Mouse (Mus musculus) leukemia stem cell, adult 10-12 weeks (primary cell): Measurements from ENCODE around the gene Lca5l. TPM values are rescaled to one million over a fixed set of nuclear protein-coding genes. Genes with fewer than 3 reads are reported as not detected.

Source experiments
- polyA plus RNA-seq: library from polyadenylated mRNA; stranded (reverse); fragments of >175 nt; gene quantifications from 2 replicates; pipeline ENCODE4 v1.2.3, GENCODE M21; 2012; ENCODE audit warnings: low replicate concordance

Lca5l gene
- polyA plus RNA-seq, result 0.06 TPM in 1 of 2 replicates, not detected in the other

GRCm38 (mm10) chr16:96191531-96192506, at the start of gene Lca5l:
Gene Lca5l (minus strand): TSS chr16:96192271.

GRCm38 (mm10) chr16:96235366-96235970, 43.4 kb upstream of the Lca5l start, which contains the start of gene B3galt5:
Gene B3galt5 (plus strand): TSS chr16:96235801.

GRCm38 (mm10) chr16:96199913-96200701, 8.0 kb upstream of the Lca5l start, which contains the start of gene Sh3bgr:
Gene Sh3bgr (plus strand): TSS chr16:96200450.

GRCm38 (mm10) chr16:96145110-96145800, 46.8 kb downstream of the Lca5l start, which contains the start of gene Wrb:
Gene Wrb (plus strand): TSS chr16:96145407.

GRCm38 (mm10) chr16:96127657-96128344, 64.3 kb downstream of the Lca5l start, which contains the start of gene Hmgn1:
Gene Hmgn1 (minus strand): TSS chr16:96127729.

Other genes starting within 250 kb of the Lca5l start
- gene Psmg1, start 201.3 kb downstream of the Lca5l start, polyA plus RNA-seq, result 33.8 and 50.0 TPM in 2 replicates
- 8.0 and 9.9 TPM in 2 replicates for gene Brwd1, start 109.7 kb downstream of the Lca5l start, polyA plus RNA-seq
- 63.0 and 91.5 TPM in 2 replicates for gene Hmgn1, start 64.5 kb downstream of the Lca5l start, polyA plus RNA-seq
- 2.7 and 3.1 TPM in 2 replicates for gene Wrb, start 46.9 kb downstream of the Lca5l start, polyA plus RNA-seq
- 0.16 TPM in 1 of 2 replicates, not detected in the other for gene Sh3bgr, start 8.2 kb upstream of the Lca5l start, polyA plus RNA-seq
- gene B3galt5, start 43.5 kb upstream of the Lca5l start, polyA plus RNA-seq, result not detected in 2 replicates